Mouse (Mus musculus): ENCODE measurements around the gene Nr1h2. TPM values are rescaled to one million over a fixed set of nuclear protein-coding genes. Genes with fewer than 3 reads are reported as not detected.

Gene Nr1h2
- polyA plus RNA-seq, 1 experiment from 2014 or later: 45.9 TPM

GRCm38 (mm10) chr7:44563284-44563683, 9.5 kb upstream of the Nr1h2 start:
- WGBS (ENCODE audit: insufficient replicate concordance): 28% methylated on average over 8 of the region's 8 CpGs
- H3K27ac ChIP-seq (ENCODE audit: low read length): no peak overlapping the region
- no peak for ATAC-seq (ENCODE audit: low read depth)
- H3K9ac ChIP-seq (ENCODE audit: low read depth, low read length): no peak overlapping the region
- H3K4me2 ChIP-seq (ENCODE audit: low read depth, low read length): no peak overlapping the region
- no peaks in the 10 kb centered on the region for H3K9me3 ChIP-seq (replicated peaks; ENCODE audit: control insufficient read depth, low read length)
- no peak overlapping the region for H3K4me3 ChIP-seq (ENCODE audit: low read depth, low read length)
- H3K4me1 ChIP-seq (ENCODE audit: control insufficient read depth, low read depth, low read length): no peaks in the 10 kb centered on the region
- H3K27me3 ChIP-seq (ENCODE audit: control insufficient read depth, insufficient read depth, low read depth, low read length): no peaks in the 10 kb centered on the region
- H3K36me3 ChIP-seq (ENCODE audit: control insufficient read depth, insufficient read depth): no peaks in the 10 kb centered on the region

DNA sequence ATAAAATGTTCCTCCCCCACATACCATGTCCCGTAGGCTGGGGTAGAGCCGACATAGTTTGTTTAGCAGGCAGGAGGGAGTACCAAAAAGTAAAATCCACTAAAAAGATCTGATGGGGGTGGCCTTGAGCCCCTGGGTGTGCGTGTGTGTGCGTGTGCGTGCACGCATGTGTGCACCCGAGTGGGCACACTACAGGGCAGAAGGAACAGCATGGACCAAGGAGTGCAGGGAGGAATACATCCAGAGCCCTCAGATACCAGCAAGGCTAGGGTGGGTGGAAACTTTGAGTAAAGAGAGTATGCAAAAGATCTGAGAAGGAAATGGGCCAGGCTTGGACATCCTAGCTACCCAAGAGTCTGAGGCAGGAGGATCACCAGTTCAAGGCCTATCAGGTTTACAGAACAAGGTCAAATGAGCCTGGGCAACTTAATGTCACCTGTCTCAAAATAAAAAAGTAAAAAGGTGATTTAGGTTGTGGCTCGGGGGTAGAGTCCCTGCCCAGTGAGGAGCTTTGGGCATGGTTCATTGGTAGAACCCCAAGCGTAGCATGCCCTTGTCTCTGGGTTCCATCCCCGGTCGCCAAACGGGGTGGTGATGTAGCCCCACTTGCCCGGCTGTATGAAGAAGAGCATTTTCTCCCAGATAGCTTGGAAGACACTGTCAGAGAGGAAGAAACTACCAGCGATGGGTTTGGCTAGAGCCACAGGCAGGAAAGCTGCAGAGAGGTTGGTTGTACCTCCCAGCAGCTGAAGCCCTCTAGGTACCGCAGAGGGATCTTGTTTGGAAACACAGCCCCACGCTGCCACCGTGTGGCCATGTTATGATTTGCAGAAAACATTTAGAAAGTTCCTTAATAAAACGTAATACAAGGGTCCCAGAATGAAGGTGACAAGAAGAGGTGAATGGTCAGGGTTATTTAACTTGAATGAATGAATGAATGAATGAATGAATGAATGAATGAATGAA, 7.0 kb upstream of the Nr1h2 start:
- Histone ChIP-seq H3K27me3 (ENCODE audit: control insufficient read depth, insufficient read depth, low read depth, low read length) (no peaks in the 10 kb centered on the region), H3K9me3 (replicated peaks; ENCODE audit: control insufficient read depth, low read length) (no peaks in the 10 kb centered on the region), H3K9ac (ENCODE audit: low read depth, low read length) (no peak overlapping the region)

GRCm38 (mm10) chr7:44557629-44558028, 3.9 kb upstream of the Nr1h2 start:
- Histone ChIP-seq H3K9ac (ENCODE audit: low read depth, low read length) (no peak overlapping the region), H3K27ac (ENCODE audit: low read length) (no peak overlapping the region), H3K36me3 (ENCODE audit: control insufficient read depth, insufficient read depth) (no peaks in the 10 kb centered on the region), H3K27me3 (ENCODE audit: control insufficient read depth, insufficient read depth, low read depth, low read length) (no peaks in the 10 kb centered on the region), H3K4me2 (ENCODE audit: low read depth, low read length) (no peak overlapping the region), H3K4me3 (ENCODE audit: low read depth, low read length) (no peak overlapping the region), H3K4me1 (ENCODE audit: control insufficient read depth, low read depth, low read length) (peaks cover 10% of the 10 kb centered on the region), H3K9me3 (replicated peaks; ENCODE audit: control insufficient read depth, low read length) (no peaks in the 10 kb centered on the region)
- ATAC-seq (ENCODE audit: low read depth): no peak
- 42% methylated on average over 2 of the region's 2 CpGs for WGBS (ENCODE audit: insufficient replicate concordance)

More for the DNA sequence above, 7.0 kb upstream of the Nr1h2 start:
- ATAC-seq (ENCODE audit: low read depth): no peak
- Histone ChIP-seq H3K4me3 (ENCODE audit: low read depth, low read length) (no peak overlapping the region), H3K36me3 (ENCODE audit: control insufficient read depth, insufficient read depth) (no peaks in the 10 kb centered on the region), H3K27ac (ENCODE audit: low read length) (no peak overlapping the region), H3K4me2 (ENCODE audit: low read depth, low read length) (no peak overlapping the region), H3K4me1 (ENCODE audit: control insufficient read depth, low read depth, low read length) (no peaks in the 10 kb centered on the region)
- 47% methylated on average over 18 of the region's 18 CpGs for WGBS (ENCODE audit: insufficient replicate concordance)

- Histone ChIP-seq H3K4me3 (ENCODE audit: low read depth, low read length) (peak overlapping the region; percentile 80), H3K36me3 (ENCODE audit: control insufficient read depth, insufficient read depth) (peaks cover 32% of the 10 kb centered on the region), H3K27me3 (ENCODE audit: control insufficient read depth, insufficient read depth, low read depth, low read length) (no peaks in the 10 kb centered on the region), H3K4me2 (ENCODE audit: low read depth, low read length) (peak overlapping the region; percentile 66), H3K9me3 (replicated peaks; ENCODE audit: control insufficient read depth, low read length) (no peaks in the 10 kb centered on the region), H3K9ac (ENCODE audit: low read depth, low read length) (peak overlapping the region; percentile 74), H3K27ac (ENCODE audit: low read length) (peak overlapping the region; percentile 96), H3K4me1 (ENCODE audit: control insufficient read depth, low read depth, low read length) (peaks cover 13% of the 10 kb centered on the region)
- WGBS (ENCODE audit: insufficient replicate concordance): 2% methylated on average over 32 of the region's 32 CpGs
- ATAC-seq (ENCODE audit: low read depth): peak; percentile 50
Observed at GRCm38 (mm10) chr7:44553196-44553764, 471 bp downstream of the Nr1h2 start.

DNA sequence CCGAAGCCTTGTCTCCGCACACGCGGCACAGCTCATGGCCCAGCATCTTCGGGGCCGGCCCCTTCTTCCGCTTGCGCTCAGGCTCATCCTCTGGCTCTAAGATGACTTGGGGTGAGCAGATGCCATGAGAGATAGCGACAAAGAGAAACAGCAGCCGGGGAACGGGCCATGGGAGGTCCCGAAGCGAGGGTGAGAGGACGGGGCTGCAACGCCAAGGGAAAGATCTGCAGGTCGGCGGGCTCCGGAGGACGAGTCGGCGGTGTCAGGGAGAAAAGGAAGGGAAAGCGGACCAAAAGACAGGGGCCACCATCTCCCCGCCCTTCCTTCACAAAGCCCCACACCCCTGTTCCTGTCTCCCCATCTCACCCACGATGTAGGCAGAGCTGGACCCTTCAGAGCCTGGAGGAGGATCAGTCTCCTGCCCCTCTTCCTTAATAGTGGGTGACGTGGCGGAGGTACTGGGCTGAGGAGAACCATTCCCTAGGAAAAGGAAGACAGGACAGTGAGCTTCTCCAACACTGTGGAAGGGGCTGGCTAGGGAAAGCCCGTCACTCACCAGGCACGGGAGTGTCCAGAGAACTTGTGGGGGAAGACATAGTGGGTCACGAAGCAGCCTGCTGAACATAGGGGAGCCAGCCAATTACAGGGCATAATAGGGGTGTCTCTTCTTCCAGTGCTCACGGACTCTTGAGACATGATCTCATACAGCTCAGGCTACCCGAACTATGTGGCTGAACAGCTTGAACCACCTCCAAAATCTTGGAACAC, 1.4 kb downstream of the Nr1h2 start:
- peak overlapping the region; percentile 66 for H3K4me2 ChIP-seq (ENCODE audit: low read depth, low read length)
- H3K9ac ChIP-seq (ENCODE audit: low read depth, low read length): no peak overlapping the region
- 87% methylated on average over 31 of the region's 31 CpGs for WGBS (ENCODE audit: insufficient replicate concordance)
- H3K9me3 ChIP-seq (replicated peaks; ENCODE audit: control insufficient read depth, low read length): no peaks in the 10 kb centered on the region
- ATAC-seq (ENCODE audit: low read depth): no peak
- H3K4me3 ChIP-seq (ENCODE audit: low read depth, low read length): peak overlapping the region; percentile 80
- peaks cover 21% of the 10 kb centered on the region for H3K4me1 ChIP-seq (ENCODE audit: control insufficient read depth, low read depth, low read length)
- H3K27me3 ChIP-seq (ENCODE audit: control insufficient read depth, insufficient read depth, low read depth, low read length): no peaks in the 10 kb centered on the region
- H3K36me3 ChIP-seq (ENCODE audit: control insufficient read depth, insufficient read depth): peaks cover 32% of the 10 kb centered on the region
- H3K27ac ChIP-seq (ENCODE audit: low read length): no peak overlapping the region

DNA sequence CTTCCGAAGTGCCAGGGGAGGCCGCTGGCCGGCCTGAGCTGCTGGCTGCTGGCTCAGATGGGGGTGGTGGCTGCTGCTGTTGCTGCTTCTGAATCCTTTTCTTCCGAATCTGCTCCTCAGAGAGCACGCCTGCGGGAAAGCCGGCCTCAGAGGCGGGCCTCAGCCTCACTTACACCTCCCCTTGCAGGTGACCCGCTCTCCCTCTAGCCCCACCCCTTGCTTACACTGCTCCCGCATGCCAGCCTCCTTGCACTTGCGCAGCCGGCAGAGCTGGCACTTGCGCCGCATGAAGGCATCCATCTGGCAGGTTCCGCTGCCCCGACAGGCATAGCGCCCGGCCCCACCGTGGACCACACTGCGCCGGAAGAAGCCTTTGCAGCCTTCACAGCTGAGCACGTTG, 2.0 kb downstream of the Nr1h2 start:
- no peak for ATAC-seq (ENCODE audit: low read depth)
- WGBS (ENCODE audit: insufficient replicate concordance): 88% methylated on average over 22 of the region's 22 CpGs
- no peak overlapping the region for H3K4me3 ChIP-seq (ENCODE audit: low read depth, low read length)

DNA sequence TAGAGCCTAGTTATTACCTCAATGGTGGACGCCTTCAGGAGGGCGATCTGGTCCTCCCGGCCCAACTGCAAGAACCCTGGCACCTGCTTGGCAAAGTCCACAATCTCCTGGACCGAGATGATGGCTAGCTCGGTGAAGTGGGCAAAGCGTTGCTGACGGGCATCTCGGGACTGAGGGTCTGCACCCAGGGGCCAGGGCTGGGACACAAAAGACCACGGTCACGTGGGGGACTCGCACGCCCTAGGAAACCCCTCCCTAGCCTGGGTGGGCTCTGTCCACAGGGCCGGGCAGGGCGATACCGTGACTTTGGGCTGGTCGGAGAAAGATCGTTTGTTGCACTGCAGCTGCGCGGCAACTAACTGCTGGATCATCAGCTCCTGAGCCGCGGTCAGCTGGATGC, 2.5 kb downstream of the Nr1h2 start:
- no peak for ATAC-seq (ENCODE audit: low read depth)
- 92% methylated on average over 21 of the region's 21 CpGs for WGBS (ENCODE audit: insufficient replicate concordance)
- Histone ChIP-seq H3K4me2 (ENCODE audit: low read depth, low read length) (no peak overlapping the region), H3K36me3 (ENCODE audit: control insufficient read depth, insufficient read depth) (peaks cover 32% of the 10 kb centered on the region), H3K9ac (ENCODE audit: low read depth, low read length) (no peak overlapping the region), H3K27ac (ENCODE audit: low read length) (no peak overlapping the region), H3K4me3 (ENCODE audit: low read depth, low read length) (no peak overlapping the region), H3K27me3 (ENCODE audit: control insufficient read depth, insufficient read depth, low read depth, low read length) (no peaks in the 10 kb centered on the region), H3K9me3 (replicated peaks; ENCODE audit: control insufficient read depth, low read length) (no peaks in the 10 kb centered on the region), H3K4me1 (ENCODE audit: control insufficient read depth, low read depth, low read length) (peaks cover 27% of the 10 kb centered on the region)

More for the DNA sequence above, 2.0 kb downstream of the Nr1h2 start:
- no peaks in the 10 kb centered on the region for H3K27me3 ChIP-seq (ENCODE audit: control insufficient read depth, insufficient read depth, low read depth, low read length)
- H3K9me3 ChIP-seq (replicated peaks; ENCODE audit: control insufficient read depth, low read length): no peaks in the 10 kb centered on the region
- H3K27ac ChIP-seq (ENCODE audit: low read length): no peak overlapping the region
- H3K4me2 ChIP-seq (ENCODE audit: low read depth, low read length): no peak overlapping the region
- H3K36me3 ChIP-seq (ENCODE audit: control insufficient read depth, insufficient read depth): peaks cover 32% of the 10 kb centered on the region
- H3K4me1 ChIP-seq (ENCODE audit: control insufficient read depth, low read depth, low read length): peaks cover 27% of the 10 kb centered on the region
- H3K9ac ChIP-seq (ENCODE audit: low read depth, low read length): no peak overlapping the region

GRCm38 (mm10) chr7:44550409-44550678, 3.4 kb downstream of the Nr1h2 start:
- WGBS (ENCODE audit: insufficient replicate concordance): 82% methylated on average over 12 of the region's 12 CpGs
- H3K36me3 ChIP-seq (ENCODE audit: control insufficient read depth, insufficient read depth): peaks cover 35% of the 10 kb centered on the region

More at GRCm38 (mm10) chr7:44550409-44550678, 3.4 kb downstream of the Nr1h2 start:
- no peak overlapping the region for H3K4me2 ChIP-seq (ENCODE audit: low read depth, low read length)
- H3K9me3 ChIP-seq (replicated peaks; ENCODE audit: control insufficient read depth, low read length): no peaks in the 10 kb centered on the region
- ATAC-seq (ENCODE audit: low read depth): no peak
- H3K4me3 ChIP-seq (ENCODE audit: low read depth, low read length): no peak overlapping the region
- peaks cover 27% of the 10 kb centered on the region for H3K4me1 ChIP-seq (ENCODE audit: control insufficient read depth, low read depth, low read length)
- no peak overlapping the region for H3K9ac ChIP-seq (ENCODE audit: low read depth, low read length)
- H3K27me3 ChIP-seq (ENCODE audit: control insufficient read depth, insufficient read depth, low read depth, low read length): no peaks in the 10 kb centered on the region
- no peak overlapping the region for H3K27ac ChIP-seq (ENCODE audit: low read length)
